Mouse (Mus musculus) olfactory bulb, adult 2 months (tissue): ENCODE measurements around the gene Rflna. TPM values are rescaled to one million over a fixed set of nuclear protein-coding genes. Genes with fewer than 3 reads are reported as not detected.

Experiments used
- H3K27ac ChIP-seq: fragments of 200-500 bp; 2 replicates; pipeline ENCODE4 v1.5.1; 2012; ENCODE audit warnings: low read depth, low read length; ENCODE audit not compliant: insufficient read depth
- H3K4me1 ChIP-seq: fragments of 200-500 bp; 2 replicates; pipeline ENCODE4 v1.6.1; 2012; ENCODE audit warnings: low read length; ENCODE audit not compliant: control insufficient read depth, insufficient read depth
- H3K4me3 ChIP-seq: fragments of 200-500 bp; 2 replicates; pipeline ENCODE4 v1.5.1; 2012; ENCODE audit warnings: mild to moderate bottlenecking, low read depth, low read length, moderate library complexity; ENCODE audit not compliant: insufficient read depth
- CTCF ChIP-seq: fragments of 200-500 bp; IDR thresholded peaks from 2 replicates; pipeline ENCODE4 v1.5.1; 2012; ENCODE audit warnings: low read depth, mild to moderate bottlenecking, low read length, moderate library complexity; ENCODE audit not compliant: insufficient read depth
- POLR2A ChIP-seq: fragments of 200-500 bp; IDR thresholded peaks from 2 replicates; pipeline ENCODE4 v1.6.1; 2012; ENCODE audit warnings: mild to moderate bottlenecking, low read depth, low read length, moderate library complexity; ENCODE audit not compliant: insufficient read depth
- WGBS: fragments of 180-500 bp; shearing (Covaris S2); methylation state at CpG from one replicate; pipeline ENCODE4 v1.1.7; 2018; 5-methylcytosine and 5-hydroxymethylcytosine counted together
- polyA plus RNA-seq: library from polyadenylated mRNA; stranded (reverse); fragments of >200 nt; gene quantifications from 2 replicates; pipeline ENCODE4 v1.2.4, GENCODE M21; 2012; ENCODE audit warnings: low replicate concordance; ENCODE audit not compliant: missing spikeins, insufficient read depth, insufficient read length

Rflna gene
- polyA plus RNA-seq, 1 experiment: not detected

GRCm38 (mm10) chr5:125003873-125004255 lies 843 bp downstream of the Rflna start:
- Histone ChIP-seq H3K27ac (no peak overlapping the region), H3K4me1 (peaks cover 27% of the 10 kb centered on the region), H3K4me3 (peak overlapping the region; percentile 6; the same call in 1 of the 2 replicates)
- 14% methylated on average over 15 of the region's 15 CpGs for WGBS
- TF ChIP-seq CTCF: no peak
- TF ChIP-seq POLR2A: no peak

- TF ChIP-seq POLR2A (no peak), CTCF (no peak)
- H3K4me3 ChIP-seq: no peak overlapping the region
- no peak overlapping the region for H3K27ac ChIP-seq
- WGBS: 33% methylated on average over 9 of the region's 9 CpGs
- H3K4me1 ChIP-seq: peaks cover 27% of the 10 kb centered on the region
Measured at GRCm38 (mm10) chr5:125005871-125006652, 3.0 kb downstream of the Rflna start.

GRCm38 (mm10) chr5:125006896-125007295 lies 3.9 kb downstream of the Rflna start:
- WGBS: 37% methylated on average over 5 of the region's 5 CpGs

GRCm38 (mm10) chr5:125011166-125011565 lies 8.1 kb downstream of the Rflna start:
- H3K27ac ChIP-seq: no peak overlapping the region
- WGBS: 89% methylated on average over 24 of the region's 24 CpGs
- no peak overlapping the region for H3K4me3 ChIP-seq

More at GRCm38 (mm10) chr5:125006896-125007295, 3.9 kb downstream of the Rflna start:
- Histone ChIP-seq H3K4me3 (no peak overlapping the region), H3K4me1 (peaks cover 32% of the 10 kb centered on the region), H3K27ac (no peak overlapping the region)
- no peak for TF ChIP-seq POLR2A
- TF ChIP-seq CTCF: no peak

GRCm38 (mm10) chr5:125011628-125012027 lies 8.6 kb downstream of the Rflna start:
- Histone ChIP-seq H3K27ac (no peak overlapping the region), H3K4me3 (no peak overlapping the region), H3K4me1 (peaks cover 23% of the 10 kb centered on the region)
- no peak for TF ChIP-seq POLR2A
- WGBS: 89% methylated on average over 8 of the region's 8 CpGs

More at GRCm38 (mm10) chr5:125011166-125011565, 8.1 kb downstream of the Rflna start:
- TF ChIP-seq POLR2A (no peak), CTCF (no peak)
- H3K4me1 ChIP-seq: peaks cover 28% of the 10 kb centered on the region

- H3K27ac ChIP-seq: no peak overlapping the region
- H3K4me3 ChIP-seq: no peak overlapping the region
- TF ChIP-seq POLR2A (no peak), CTCF (peak; percentile 83)
- peaks cover 34% of the 10 kb centered on the region for H3K4me1 ChIP-seq
- 49% methylated on average over 7 of the region's 7 CpGs for WGBS
Measured at GRCm38 (mm10) chr5:125014497-125014896, 11.5 kb downstream of the Rflna start.

- Histone ChIP-seq H3K4me3 (no peak overlapping the region), H3K4me1 (peaks cover 38% of the 10 kb centered on the region), H3K27ac (no peak overlapping the region)
- 70% methylated on average over 3 of the region's 3 CpGs for WGBS
- TF ChIP-seq POLR2A (no peak), CTCF (no peak)
Measured at GRCm38 (mm10) chr5:125015066-125015465, 12.0 kb downstream of the Rflna start.

- TF ChIP-seq CTCF (no peak), POLR2A (no peak)
- Histone ChIP-seq H3K27ac (no peak overlapping the region), H3K4me1 (peaks cover 43% of the 10 kb centered on the region), H3K4me3 (no peak overlapping the region)
- WGBS: 70% methylated on average over 9 of the region's 9 CpGs
Measured at GRCm38 (mm10) chr5:125015576-125015975, 12.6 kb downstream of the Rflna start.

- H3K4me3 ChIP-seq: no peak overlapping the region
- peak overlapping the region; percentile 2; the same call in 1 of the 2 replicates for H3K27ac ChIP-seq
- 59% methylated on average over 17 of the region's 17 CpGs for WGBS
- H3K4me1 ChIP-seq: peaks cover 49% of the 10 kb centered on the region
- TF ChIP-seq POLR2A (no peak), CTCF (no peak)
Measured at GRCm38 (mm10) chr5:125016421-125017242, 13.6 kb downstream of the Rflna start.
